In the genomic region with DNA sequence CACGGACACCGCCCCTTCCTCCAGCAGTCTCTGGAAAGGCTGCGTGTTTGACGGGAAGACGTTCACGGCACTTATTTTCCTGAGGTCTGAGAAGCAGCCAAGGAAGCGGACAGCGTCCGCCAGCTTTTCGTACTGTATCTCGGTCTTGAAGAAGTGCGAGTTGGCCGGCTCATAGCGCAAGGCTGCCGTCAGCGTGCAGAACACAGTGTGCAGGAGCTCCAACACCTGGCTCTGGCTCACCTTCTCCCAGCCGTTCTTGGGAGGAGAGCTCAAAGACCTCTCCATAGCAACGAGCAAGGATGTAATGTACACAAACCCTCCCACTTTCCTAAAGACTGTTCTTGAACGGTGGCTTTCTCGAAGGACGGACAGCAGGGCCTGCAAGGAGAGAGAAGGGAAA, we compare ENCODE assay signal across 11 mouse cellular contexts.
DNase-seq lines count a peak whose midpoint lies in the region; ATAC-seq and TF ChIP-seq lines count a peak whose summit lies in the region.
"Had no signal": no experiment of that assay in that cellular context is flagged by ENCODE, and none has a peak within 500 bp of the region (broad histone marks: within the 10 kb centered on the region; RNA-seq: fewer than 3 reads in every experiment).

No protein-coding gene starts in this region.

- ATAC-seq in heart, embryonic 12.5 days (ENCODE audit: insufficient number of reproducible peaks, low FRiP score): no peak
- peak; percentile 82 for ATAC-seq in intestine, embryonic 16.5 days

- TF ChIP-seq POLR2A in thymus, adult 2 months (IDR thresholded peaks at IDR 0.05; ENCODE audit: control insufficient read depth, extremely low read depth, insufficient read depth, low read length, poor library complexity): no peak

- H3K27me3 ChIP-seq in heart, embryonic 12.5 days (replicated peaks): no peaks in the 10 kb centered on the region
- no peaks in the 10 kb centered on the region for H3K27me3 ChIP-seq in intestine, embryonic 16.5 days (replicated peaks; ENCODE audit: control insufficient read depth, insufficient read depth, low read length)
- no peaks in the 10 kb centered on the region for H3K27me3 ChIP-seq in thymus, adult 2 months (ENCODE audit: control insufficient read depth, insufficient read depth, low read length)
- H3K27me3 ChIP-seq: heart, embryonic 13.5 days; limb, embryonic 13.5 days had no signal

- no peak for DNase-seq in heart, postnatal 25 days (ENCODE audit: low spot score)
- peak; percentile 56 for DNase-seq in R1 (ENCODE audit: low read depth, low spot score)
- DNase-seq in lung, postnatal 4 days: peak; percentile 42 to 69
- no peak for DNase-seq in embryo, embryonic 10.5 days (ENCODE audit: low spot score)
- no peak for DNase-seq in thymus, adult 2 months
- DNase-seq in adrenal gland, adult 18-20 months (ENCODE audit: low spot score in 2 of 2): no peak
- DNase-seq: adrenal gland, adult 2 months had no signal

- 0 out of 2 replicates have a peak overlapping the region, but pooled peaks have one; percentile 13 for H3K27ac ChIP-seq in heart, embryonic 12.5 days (ENCODE audit: poor library complexity, severe bottlenecking)
- H3K27ac ChIP-seq in intestine, embryonic 16.5 days (ENCODE audit: low read length): no peak overlapping the region
- no peak overlapping the region for H3K27ac ChIP-seq in thymus, adult 2 months (ENCODE audit: control insufficient read depth, insufficient read depth, low read length)
- H3K27ac ChIP-seq: heart, embryonic 13.5 days; limb, embryonic 13.5 days had no signal

- H3K9me3 ChIP-seq in heart, embryonic 12.5 days (replicated peaks): no peaks in the 10 kb centered on the region
- H3K9me3 ChIP-seq in intestine, embryonic 16.5 days (ENCODE audit: control insufficient read depth, low read length): no peaks in the 10 kb centered on the region
- H3K9me3 ChIP-seq: heart, embryonic 13.5 days; limb, embryonic 13.5 days had no signal

- intact Hi-C loops in heart, postnatal 25 days (cut with DNase I): loop anchor here (2.0 kb wide), 2 partner anchors 31 to 135 kb away; no protein-coding TSS in a partner anchor

- WGBS in heart, embryonic 12.5 days: 76% methylated on average over 21 of the region's 21 CpGs
- WGBS in intestine, embryonic 16.5 days: 60% methylated on average over 21 of the region's 21 CpGs
- WGBS in thymus, adult 2 months: 93% methylated on average over 21 of the region's 21 CpGs

- peaks cover 63% of the 10 kb centered on the region for H3K36me3 ChIP-seq in heart, embryonic 12.5 days
- H3K36me3 ChIP-seq in intestine, embryonic 16.5 days (ENCODE audit: control insufficient read depth, insufficient read depth, low read length): peaks cover 14% of the 10 kb centered on the region; the same call in 1 of the 2 replicates
- no peaks in the 10 kb centered on the region for H3K36me3 ChIP-seq in thymus, adult 2 months (ENCODE audit: control insufficient read depth, insufficient read depth, low read length)

- peaks cover 21% of the 10 kb centered on the region for H3K4me1 ChIP-seq in heart, embryonic 12.5 days (replicated peaks)
- H3K4me1 ChIP-seq in intestine, embryonic 16.5 days (ENCODE audit: control insufficient read depth, insufficient read depth, low read length): peaks cover 11% of the 10 kb centered on the region
- no peaks in the 10 kb centered on the region for H3K4me1 ChIP-seq in thymus, adult 2 months (replicated peaks; ENCODE audit: control insufficient read depth, insufficient read depth, low read length)
- H3K4me1 ChIP-seq: limb, embryonic 13.5 days had no signal

- H3K4me2 ChIP-seq in heart, embryonic 12.5 days: no peak overlapping the region
- H3K4me2 ChIP-seq in intestine, embryonic 16.5 days (ENCODE audit: low read depth, low read length): no peak overlapping the region
- H3K4me2 ChIP-seq: heart, embryonic 13.5 days; limb, embryonic 13.5 days had no signal

- no peak overlapping the region for H3K9ac ChIP-seq in heart, embryonic 12.5 days
- H3K9ac ChIP-seq in intestine, embryonic 16.5 days (ENCODE audit: low read depth, low read length): no peak overlapping the region
- H3K9ac ChIP-seq: heart, embryonic 13.5 days; limb, embryonic 13.5 days had no signal

- no peak for TF ChIP-seq CTCF in thymus, adult 2 months (IDR thresholded peaks at IDR 0.05; ENCODE audit: borderline replicate concordance, control insufficient read depth, extremely low read depth, insufficient read depth, low read length, poor library complexity)

- H3K4me3 ChIP-seq in heart, embryonic 12.5 days: no peak overlapping the region
- H3K4me3 ChIP-seq in intestine, embryonic 16.5 days (ENCODE audit: low read length): no peak overlapping the region
- no peak overlapping the region for H3K4me3 ChIP-seq in thymus, adult 2 months (ENCODE audit: control insufficient read depth, insufficient read depth, low read length)
- H3K4me3 ChIP-seq: heart, embryonic 13.5 days; limb, embryonic 13.5 days had no signal

Comparison
In these comparisons a context has a peak if more than half of its experiments do, and no peak if none do; other contexts are left out.
1. DNase-seq: peak in R1 (single experiment) and lung, postnatal 4 days (2 of 2); none in heart, postnatal 25 days (single experiment), embryo, embryonic 10.5 days (single experiment), thymus, adult 2 months (single experiment) and adrenal gland, adult 18-20 months (0 of 2).